Mouse (Mus musculus) cerebellum, adult 2 months (tissue): Measurements from ENCODE around the gene Clasrp.

Experiments
- CTCF ChIP-seq: fragments of 200-500 bp; IDR thresholded peaks from 2 replicates; pipeline ENCODE4 v1.5.1; 2011; ENCODE audit warnings: low read depth, mild to moderate bottlenecking, control low read depth, low read length, moderate library complexity, borderline replicate concordance; ENCODE audit not compliant: insufficient read depth
- POLR2A ChIP-seq: fragments of 200-500 bp; IDR thresholded peaks from 2 replicates; pipeline ENCODE4 v1.6.1; 2011; ENCODE audit warnings: low read length, control low read depth, borderline replicate concordance; ENCODE audit not compliant: insufficient read depth

DNA sequence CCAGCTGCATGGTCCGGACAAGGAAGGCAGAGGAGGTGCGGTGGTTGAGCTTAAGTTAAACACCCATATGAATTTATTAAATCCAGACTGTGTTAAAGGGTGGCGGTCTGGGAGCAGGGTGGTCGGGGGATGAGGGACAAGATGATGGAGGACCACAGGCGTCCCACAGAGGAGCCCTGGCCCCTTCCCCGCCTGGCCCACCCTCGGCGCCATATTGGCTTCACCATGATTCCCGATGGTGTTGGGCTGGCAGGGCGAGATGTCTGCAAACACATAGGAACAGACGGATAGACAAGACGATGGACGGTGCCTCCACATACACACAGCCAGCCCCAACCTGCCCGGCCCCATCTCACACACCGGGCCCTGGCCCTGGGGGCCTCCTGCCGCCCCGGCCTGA, 28.9 kb upstream of the Clasrp start:
- TF ChIP-seq CTCF: no peak
- no peak for TF ChIP-seq POLR2A
